Mouse (Mus musculus) Patski (cell line): ENCODE results near the gene Grtp1. TPM values are rescaled to one million over a fixed set of nuclear protein-coding genes. Genes with fewer than 3 reads are reported as not detected.

Source experiments
- ATAC-seq: fragments of 100-300 bp; one replicate; pipeline ENCODE4 v1.8.0; 2021
- CTCF ChIA-PET: fragments of 350-600 bp; sonication (Branson Sonifier 250); formaldehyde crosslinking; loops from one replicate; lab custom pipeline; 2022; ENCODE audit warnings: inconsistent platforms; lab: Charles Lee
- POLR2A ChIA-PET: fragments of 350-600 bp; sonication (Branson Sonifier 250); formaldehyde crosslinking; loops from one replicate; lab custom pipeline; 2022; ENCODE audit warnings: antibody characterized with exemption, inconsistent platforms; lab: Charles Lee
- DNase-seq: peaks from one replicate; pipeline ENCODE4 v3.0.0-alpha.2; 2011; ENCODE audit warnings: low read depth, low spot score
- H3K27me3 ChIP-seq: fragments of 371-371 bp; one replicate; pipeline ENCODE4 v1.5.1; 2021
- CTCF ChIP-seq: fragments of 100-300 bp; IDR thresholded peaks from one replicate; pipeline ENCODE4 v1.5.1; 2021
- in situ Hi-C: fragments of 300-500 bp; cut with MboI; formaldehyde crosslinking; loops from 3 replicates; pipeline ENCODE4 v1.11.1; 2018; ENCODE audit warnings: low pct_unique_long_range_greater_than_20kb, mixed read lengths
- polyA plus RNA-seq: library from polyadenylated mRNA; unstranded; gene quantifications from one replicate; pipeline ENCODE4 v1.2.3, GENCODE M21; 2021

Grtp1 gene
- polyA plus RNA-seq, 1 experiment from 2014 or later = 4.3 TPM

- in situ Hi-C loops = no loop called here
- H3K27me3 ChIP-seq = no peaks in the 10 kb centered on the region
- ChIA-PET POLR2A (no interaction called here), CTCF (interaction anchor here (1.0 kb wide), 1 partner anchor 12 kb away, joined by 3 read pairs; no protein-coding TSS in a partner anchor)
- no peak for TF ChIP-seq CTCF
- DNase-seq (no peak), ATAC-seq (no peak)
Observed at GRCm38 (mm10) chr8:13124897-13125296, 75.5 kb downstream of the Grtp1 start.

GRCm38 (mm10) chr8:13122887-13123421, 77.5 kb downstream of the Grtp1 start:
- DNase-seq = no peak
- in situ Hi-C loops = no loop called here
- POLR2A ChIA-PET = no interaction called here
- CTCF ChIA-PET = interaction anchor here (1.1 kb wide), 1 partner anchor 25 kb away, joined by 3 read pairs; no protein-coding TSS in a partner anchor
- no peaks in the 10 kb centered on the region for H3K27me3 ChIP-seq
- ATAC-seq = no peak
- TF ChIP-seq CTCF = no peak

Other genes with a start within 250 kb of the Grtp1 start
- not detected for gene F7, start 174.6 kb downstream of the Grtp1 start, polyA plus RNA-seq
- not detected for gene F10, start 163.3 kb downstream of the Grtp1 start, polyA plus RNA-seq
- 0.13 TPM for gene Proz, start 139.7 kb downstream of the Grtp1 start, polyA plus RNA-seq
- gene Pcid2, start 95.2 kb downstream of the Grtp1 start, polyA plus RNA-seq = 28.3 TPM
- gene Cul4a, start 95.0 kb downstream of the Grtp1 start, polyA plus RNA-seq = 112 TPM
- gene Lamp1, start 41.5 kb downstream of the Grtp1 start, polyA plus RNA-seq = 930 TPM
- 0.04 TPM for gene Adprhl1, start 53.5 kb upstream of the Grtp1 start, polyA plus RNA-seq
- 32.5 TPM for gene Dcun1d2, start 87.5 kb upstream of the Grtp1 start, polyA plus RNA-seq
- gene Tmco3, start 87.6 kb upstream of the Grtp1 start, polyA plus RNA-seq = 93.8 TPM
- 169 TPM for gene Tfdp1, start 138.1 kb upstream of the Grtp1 start, polyA plus RNA-seq
- not detected for gene Atp4b, start 196.2 kb upstream of the Grtp1 start, polyA plus RNA-seq
- gene Grk1, start 204.5 kb upstream of the Grtp1 start, polyA plus RNA-seq = not detected
- 0.08 TPM for gene Tmem255b, start 234.6 kb upstream of the Grtp1 start, polyA plus RNA-seq